Mouse (Mus musculus): ENCODE data around the gene Bcor. TPM values are rescaled to one million over a fixed set of nuclear protein-coding genes. Genes with fewer than 3 reads are reported as not detected.
A peak's percentile ranks its signal among the peaks of the same experiment; 100 is the strongest.

The Bcor gene
- polyA plus RNA-seq (2015; fragmentation: Nextera tagmentation; extraction: Ambion mirVana), result 17.8 and 18.1 TPM in 2 replicates

- H3K27me3 ChIP-seq, result peaks cover 56% of the 10 kb centered on the region
- H3K36me3 ChIP-seq, result no peaks in the 10 kb centered on the region
- H3K9me3 ChIP-seq, result no peaks in the 10 kb centered on the region
- peak within 1 kb of the TSS; percentile 61 for H3K4me2 ChIP-seq
- ATAC-seq (ENCODE audit: low FRiP score), result 0 out of 2 replicates have a peak, but pooled peaks have one; percentile 34
- peak within 1 kb of the TSS; percentile 71 for H3K9ac ChIP-seq
- 4% methylated on average over 38 of the region's 56 CpGs for WGBS
- peaks cover 42% of the 10 kb centered on the region for H3K4me1 ChIP-seq (replicated peaks)
- peak within 1 kb of the TSS; percentile 45 for H3K4me3 ChIP-seq
- H3K27ac ChIP-seq, result peak within 1 kb of the TSS; percentile 74
These were observed at the start of gene Bcor for GRCm38 (mm10) chrX:12159981-12160656. Gene Bcor (minus strand): TSS chrX:12160355.

DNA sequence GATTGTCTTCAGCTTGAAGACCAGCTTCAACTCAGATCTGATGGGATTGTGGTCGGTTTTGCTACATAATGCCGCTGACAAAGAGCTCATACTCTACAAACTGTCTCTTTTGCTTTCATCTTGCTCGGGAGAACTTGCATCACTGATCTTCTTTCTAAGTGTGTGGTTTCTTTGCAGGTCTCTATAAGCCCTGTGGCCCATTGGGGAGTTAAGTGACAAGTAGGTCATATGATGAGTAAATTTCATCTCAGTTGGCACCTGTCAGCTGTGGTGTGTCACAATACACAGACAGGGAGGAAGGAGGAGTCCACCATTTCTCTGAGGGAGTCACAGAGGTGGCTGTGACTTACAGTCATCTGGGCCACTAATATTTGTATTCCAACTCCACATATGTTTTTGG is 42.8 kb upstream of the Bcor start:
- Histone ChIP-seq H3K4me1 (replicated peaks) (no peaks in the 10 kb centered on the region), H3K27me3 (no peaks in the 10 kb centered on the region), H3K9me3 (no peaks in the 10 kb centered on the region), H3K4me3 (no peak overlapping the region), H3K9ac (no peak overlapping the region), H3K27ac (no peak overlapping the region), H3K36me3 (no peaks in the 10 kb centered on the region), H3K4me2 (no peak overlapping the region)
- ATAC-seq (ENCODE audit: low FRiP score), result no peak
- WGBS, result 94% methylated on average over 3 of the region's 3 CpGs

GRCm38 (mm10) chrX:12201111-12201510 is 41.0 kb upstream of the Bcor start:
- no peak for ATAC-seq (ENCODE audit: low FRiP score)
- Histone ChIP-seq H3K4me3 (no peak overlapping the region), H3K4me2 (no peak overlapping the region), H3K4me1 (replicated peaks) (no peaks in the 10 kb centered on the region), H3K27me3 (no peaks in the 10 kb centered on the region), H3K9ac (no peak overlapping the region), H3K36me3 (no peaks in the 10 kb centered on the region), H3K9me3 (no peaks in the 10 kb centered on the region), H3K27ac (no peak overlapping the region)
- 94% methylated on average over 3 of the region's 3 CpGs for WGBS

DNA sequence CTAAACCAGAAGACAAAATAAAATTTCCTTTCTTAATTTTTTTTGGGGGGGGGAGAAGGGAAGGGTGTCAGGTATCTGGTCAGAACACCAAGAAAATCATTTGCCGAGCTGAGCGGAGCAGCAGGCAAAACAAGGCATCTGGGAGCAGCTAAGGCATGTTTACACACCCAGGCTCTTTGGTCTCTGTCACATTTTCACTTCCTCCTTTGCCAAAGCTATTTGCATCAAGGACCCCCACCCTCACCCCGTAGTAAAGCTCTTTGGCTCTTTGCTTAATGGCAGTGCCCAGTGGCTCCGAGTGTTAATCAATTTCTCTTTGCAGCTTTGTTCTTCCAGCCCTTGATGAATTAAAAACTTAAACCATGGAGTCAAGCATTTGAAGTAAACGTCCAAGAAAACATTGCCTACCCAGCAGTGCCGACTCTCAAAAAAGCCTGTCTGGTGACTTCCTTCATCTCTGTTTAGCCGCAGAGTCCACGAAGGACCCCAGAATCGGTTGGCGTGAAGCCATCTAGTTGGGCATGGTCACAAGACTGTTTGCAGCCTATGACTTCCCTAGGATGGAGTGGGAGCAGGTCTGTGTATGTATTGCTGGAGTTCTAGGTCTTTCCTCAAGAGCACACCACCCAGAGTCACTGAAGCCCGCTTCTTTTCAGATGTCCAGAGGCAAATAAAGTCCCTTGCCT is 35.2 kb upstream of the Bcor start:
- Histone ChIP-seq H3K4me2 (no peak overlapping the region), H3K9me3 (no peaks in the 10 kb centered on the region), H3K4me1 (replicated peaks) (no peaks in the 10 kb centered on the region), H3K4me3 (no peak overlapping the region), H3K27me3 (no peaks in the 10 kb centered on the region), H3K36me3 (no peaks in the 10 kb centered on the region), H3K27ac (no peak overlapping the region), H3K9ac (no peak overlapping the region)
- ATAC-seq (ENCODE audit: low FRiP score), result no peak
- WGBS, result 65% methylated on average over 11 of the region's 11 CpGs

- Histone ChIP-seq H3K4me3 (no peak overlapping the region), H3K27me3 (0 out of 2 replicates have a peak, but pooled peaks cover 5% of the 10 kb centered on the region), H3K27ac (no peak overlapping the region), H3K36me3 (no peaks in the 10 kb centered on the region), H3K9ac (no peak overlapping the region), H3K9me3 (no peaks in the 10 kb centered on the region), H3K4me1 (replicated peaks) (no peaks in the 10 kb centered on the region), H3K4me2 (no peak overlapping the region)
- ATAC-seq (ENCODE audit: low FRiP score), result no peak
- 68% methylated on average over 2 of the region's 2 CpGs for WGBS
These were observed 32.2 kb upstream of the Bcor start for GRCm38 (mm10) chrX:12192343-12192742.

GRCm38 (mm10) chrX:12189511-12189910 is 29.4 kb upstream of the Bcor start:
- no peaks in the 10 kb centered on the region for H3K9me3 ChIP-seq
- no peak overlapping the region for H3K4me3 ChIP-seq
- no peak overlapping the region for H3K27ac ChIP-seq
- 0 out of 2 replicates have a peak, but pooled peaks cover 5% of the 10 kb centered on the region for H3K27me3 ChIP-seq
- no peak overlapping the region for H3K9ac ChIP-seq
- no peak overlapping the region for H3K4me2 ChIP-seq
- no peaks in the 10 kb centered on the region for H3K36me3 ChIP-seq
- WGBS, result 81% methylated on average over 4 of the region's 4 CpGs
- ATAC-seq (ENCODE audit: low FRiP score), result no peak
- no peaks in the 10 kb centered on the region for H3K4me1 ChIP-seq (replicated peaks)

DNA sequence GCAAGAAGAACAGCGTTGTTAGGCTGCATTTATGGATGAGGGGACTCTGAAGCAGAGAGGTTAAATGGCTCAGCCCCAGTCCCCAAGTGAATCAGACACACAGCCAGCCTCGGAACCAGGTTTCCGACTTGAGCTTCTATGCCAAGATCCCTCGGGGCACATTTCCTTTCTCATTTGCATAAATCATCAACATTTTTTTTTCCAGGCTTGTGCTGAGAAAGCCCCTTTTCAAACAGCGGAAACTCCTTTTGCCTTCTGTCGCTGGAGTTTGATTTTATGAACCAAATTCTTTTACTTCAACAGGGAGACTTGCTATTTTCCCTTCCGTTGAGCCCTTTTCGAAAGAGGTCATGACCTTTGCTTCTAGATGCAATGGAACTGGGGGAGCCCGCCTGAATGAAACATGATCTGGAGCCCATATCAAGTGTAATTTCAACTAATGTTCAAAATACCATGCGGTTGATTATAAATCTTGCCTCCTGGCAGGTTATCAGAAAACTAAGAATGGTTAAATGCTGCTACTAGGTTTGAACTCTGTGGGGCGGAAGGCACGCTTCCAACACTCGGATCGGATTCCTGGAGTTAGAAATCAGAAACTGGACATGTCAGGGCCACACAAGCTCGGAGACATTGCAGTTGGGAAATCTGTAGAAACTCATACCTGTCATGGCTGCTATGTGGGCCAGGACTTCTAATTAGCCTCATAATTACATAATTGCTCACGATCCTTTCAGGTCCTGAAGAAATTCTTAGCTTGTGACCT is 15.2 kb upstream of the Bcor start:
- Histone ChIP-seq H3K36me3 (no peaks in the 10 kb centered on the region), H3K4me1 (replicated peaks) (peaks cover 14% of the 10 kb centered on the region), H3K9me3 (no peaks in the 10 kb centered on the region), H3K27ac (no peak overlapping the region), H3K4me2 (peak overlapping the region; percentile 19; the same call in 1 of the 2 replicates), H3K4me3 (no peak overlapping the region), H3K9ac (no peak overlapping the region), H3K27me3 (peaks cover 3% of the 10 kb centered on the region; the same call in 1 of the 2 replicates)
- no peak for ATAC-seq (ENCODE audit: low FRiP score)
- 46% methylated on average over 16 of the region's 16 CpGs for WGBS

DNA sequence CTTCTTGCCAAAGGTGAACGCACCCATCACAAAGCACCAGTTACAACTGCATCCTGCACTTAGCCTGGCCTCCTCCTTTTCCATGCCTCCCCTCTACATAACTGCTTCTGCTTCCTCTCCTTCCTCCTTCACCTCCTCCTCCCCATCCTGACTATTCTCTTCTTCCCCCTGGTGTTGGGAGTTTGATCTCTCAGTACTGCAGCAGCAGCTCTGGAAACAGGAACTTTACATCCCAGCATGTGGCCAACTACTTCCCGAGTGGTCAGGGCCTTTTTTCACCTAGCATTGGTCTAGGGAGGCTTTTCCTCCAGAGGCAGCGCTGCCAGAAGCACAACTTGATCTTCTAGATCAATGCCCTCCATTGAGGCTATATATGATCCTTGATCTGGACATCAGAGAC is 10.0 kb upstream of the Bcor start:
- Histone ChIP-seq H3K27ac (no peak overlapping the region), H3K9me3 (no peaks in the 10 kb centered on the region), H3K4me3 (no peak overlapping the region), H3K9ac (no peak overlapping the region), H3K27me3 (0 out of 2 replicates have a peak, but pooled peaks cover 7% of the 10 kb centered on the region), H3K4me2 (no peak overlapping the region), H3K36me3 (no peaks in the 10 kb centered on the region), H3K4me1 (replicated peaks) (peaks cover 8% of the 10 kb centered on the region)
- ATAC-seq (ENCODE audit: low FRiP score), result no peak
- WGBS, result 32% methylated on average over 3 of the region's 3 CpGs

- no peak for ATAC-seq (ENCODE audit: low FRiP score)
- H3K4me2 ChIP-seq, result no peak overlapping the region
- H3K4me3 ChIP-seq, result no peak overlapping the region
- H3K36me3 ChIP-seq, result no peaks in the 10 kb centered on the region
- 0 out of 2 replicates have a peak overlapping the region, but pooled peaks have one; percentile 40 for H3K27ac ChIP-seq
- peaks cover 12% of the 10 kb centered on the region for H3K27me3 ChIP-seq
- H3K4me1 ChIP-seq (replicated peaks), result 0 out of 2 replicates have a peak, but pooled peaks cover 6% of the 10 kb centered on the region
- WGBS, result 50% methylated on average over 11 of the region's 11 CpGs
- no peaks in the 10 kb centered on the region for H3K9me3 ChIP-seq
- H3K9ac ChIP-seq, result no peak overlapping the region
These were observed 4.7 kb upstream of the Bcor start for GRCm38 (mm10) chrX:12164591-12165529.

DNA sequence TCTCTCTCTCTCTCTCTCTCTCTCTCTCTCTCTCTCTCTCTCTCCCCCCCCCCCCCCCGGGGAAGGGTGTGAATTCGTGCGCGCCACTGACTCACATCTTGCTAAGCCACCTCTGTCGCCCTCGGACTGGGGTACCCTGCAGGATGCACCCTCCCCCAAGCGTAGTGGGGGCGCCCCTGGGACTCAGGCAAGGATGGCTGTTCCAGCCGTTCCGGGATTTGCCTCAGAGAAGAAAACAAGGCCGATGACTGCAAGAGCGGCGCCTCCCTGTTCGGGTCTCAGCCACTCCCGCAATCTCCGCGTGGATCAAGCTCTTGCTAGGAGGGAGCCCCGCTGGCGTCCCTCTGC is 647 bp downstream of the Bcor start:
- WGBS, result 6% methylated on average over 14 of the region's 19 CpGs
- peak overlapping the region; percentile 71 for H3K9ac ChIP-seq

GRCm38 (mm10) chrX:12158821-12159533 is 1.2 kb downstream of the Bcor start:
- 9% methylated on average over 30 of the region's 31 CpGs for WGBS
- Histone ChIP-seq H3K4me3 (peak overlapping the region; percentile 45), H3K4me1 (replicated peaks) (peaks cover 38% of the 10 kb centered on the region), H3K9me3 (no peaks in the 10 kb centered on the region), H3K27ac (peak overlapping the region; percentile 50), H3K4me2 (peak overlapping the region; percentile 61), H3K36me3 (no peaks in the 10 kb centered on the region), H3K9ac (peak overlapping the region; percentile 71; the same call in 1 of the 2 replicates), H3K27me3 (peaks cover 68% of the 10 kb centered on the region)
- ATAC-seq (ENCODE audit: low FRiP score), result peak; percentile 15; the same call in 1 of the 2 replicates

More for the DNA sequence above, 647 bp downstream of the Bcor start:
- no peaks in the 10 kb centered on the region for H3K36me3 ChIP-seq
- peaks cover 63% of the 10 kb centered on the region for H3K27me3 ChIP-seq
- no peaks in the 10 kb centered on the region for H3K9me3 ChIP-seq
- H3K4me2 ChIP-seq, result peak overlapping the region; percentile 61
- H3K4me1 ChIP-seq (replicated peaks), result peaks cover 38% of the 10 kb centered on the region
- peak overlapping the region; percentile 74 for H3K27ac ChIP-seq
- H3K4me3 ChIP-seq, result peak overlapping the region; percentile 45
- 0 out of 2 replicates have a peak, but pooled peaks have one; percentile 23 for ATAC-seq (ENCODE audit: low FRiP score)

All from hindbrain, embryonic 13.5 days (tissue).